Mouse (Mus musculus): Measurements from ENCODE around the gene Tas2r139. TPM values are rescaled to one million over a fixed set of nuclear protein-coding genes. Genes with fewer than 3 reads are reported as not detected.
"Not testable (repeated sequence)": the region's sequence is repeated elsewhere in the genome, so short reads cannot be mapped to it uniquely, and the experiment has no call there.

Tas2r139 gene
- polyA plus RNA-seq (2015; fragmentation: Nextera tagmentation; extraction: Ambion mirVana), result not detected in 2 replicates

DNA sequence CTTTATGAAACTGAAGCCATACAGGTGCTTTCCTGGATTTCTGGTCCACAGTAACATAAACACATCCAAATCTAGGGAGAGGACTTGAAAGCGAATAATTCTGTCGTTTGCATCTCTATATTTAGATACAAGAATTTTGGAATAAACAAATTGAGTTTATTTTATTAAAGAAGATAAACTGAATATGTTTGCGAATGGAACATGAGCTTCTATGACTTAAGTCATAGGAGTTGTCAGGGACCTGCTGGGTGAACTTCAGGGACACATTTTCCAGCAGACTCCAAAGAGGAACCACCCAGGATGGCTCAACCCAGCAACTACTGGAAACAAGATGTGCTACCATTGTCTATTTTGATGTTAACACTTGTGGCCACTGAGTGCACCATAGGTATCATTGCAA, at the start of gene Tas2r139:
Tas2r139 (plus strand) TSS at position 301 of the 400 bp plus-strand sequence.
- WGBS, result 77% methylated on average over 3 of the region's 3 CpGs
- Histone ChIP-seq H3K9ac (no peak within 1 kb of the TSS), H3K9me3 (replicated peaks) (no peaks in the 10 kb centered on the region), H3K27ac (no peak within 1 kb of the TSS), H3K27me3 (no peaks in the 10 kb centered on the region), H3K4me3 (no peak within 1 kb of the TSS), H3K36me3 (ENCODE audit: poor library complexity, severe bottlenecking) (no peaks in the 10 kb centered on the region), H3K4me2 (no peak within 1 kb of the TSS), H3K4me1 (no peaks in the 10 kb centered on the region)
- no peak for ATAC-seq

DNA sequence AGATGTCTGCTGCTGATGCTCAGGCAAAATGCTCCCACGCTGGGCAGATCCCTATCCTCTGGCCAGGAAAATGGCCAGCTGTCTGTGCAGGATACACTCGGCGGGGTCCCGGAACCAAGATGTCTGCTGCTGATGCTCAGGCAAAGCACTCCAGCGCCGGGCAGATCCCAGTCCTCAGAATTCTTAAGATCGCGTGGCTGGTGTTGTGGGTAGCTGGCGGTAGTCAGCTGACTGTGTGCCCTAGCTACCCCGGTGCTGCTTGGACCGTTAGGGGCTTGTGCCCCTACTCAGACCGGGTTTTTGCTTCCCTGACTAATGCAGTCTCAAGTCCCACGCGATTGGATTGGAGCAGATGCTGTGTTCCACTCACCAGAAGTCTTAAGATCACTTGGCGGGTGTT, 10.4 kb downstream of the Tas2r139 start:
- WGBS, result 83% methylated on average over 15 of the region's 15 CpGs

DNA sequence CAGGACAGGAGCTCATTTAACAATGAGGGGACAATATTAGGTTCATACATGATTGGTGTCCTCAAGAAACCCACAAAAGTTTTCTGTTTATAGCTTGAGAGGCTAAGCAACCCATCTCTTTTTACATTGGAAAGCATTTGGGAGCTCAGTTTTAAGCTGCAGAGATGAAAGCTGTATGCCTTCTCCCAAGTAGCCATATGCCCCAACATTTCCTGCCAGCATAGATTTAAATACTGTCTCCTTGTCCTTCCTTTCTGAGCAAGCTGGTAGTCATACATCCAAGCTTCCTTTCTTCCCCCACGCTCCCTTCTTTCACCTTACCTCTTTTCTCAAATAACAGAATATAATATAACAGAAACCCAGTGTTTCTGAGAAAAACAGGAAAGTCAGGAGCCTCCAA, 41.7 kb downstream of the Tas2r139 start:
- Histone ChIP-seq H3K4me2 (no peak overlapping the region), H3K36me3 (ENCODE audit: poor library complexity, severe bottlenecking) (no peaks in the 10 kb centered on the region), H3K27me3 (no peaks in the 10 kb centered on the region), H3K27ac (no peak overlapping the region), H3K9ac (no peak overlapping the region), H3K4me1 (no peaks in the 10 kb centered on the region), H3K4me3 (no peak overlapping the region), H3K9me3 (replicated peaks) (no peaks in the 10 kb centered on the region)
- WGBS, result 70% methylated on average over 1 of the region's 1 CpGs
- ATAC-seq, result no peak

More for the DNA sequence above, 10.4 kb downstream of the Tas2r139 start:
- not testable (repeated sequence) for H3K4me2 ChIP-seq; H3K27me3 ChIP-seq; H3K36me3 ChIP-seq (ENCODE audit: poor library complexity, severe bottlenecking); H3K27ac ChIP-seq; H3K9ac ChIP-seq; H3K4me1 ChIP-seq; H3K9me3 ChIP-seq (replicated peaks); ATAC-seq; H3K4me3 ChIP-seq

DNA sequence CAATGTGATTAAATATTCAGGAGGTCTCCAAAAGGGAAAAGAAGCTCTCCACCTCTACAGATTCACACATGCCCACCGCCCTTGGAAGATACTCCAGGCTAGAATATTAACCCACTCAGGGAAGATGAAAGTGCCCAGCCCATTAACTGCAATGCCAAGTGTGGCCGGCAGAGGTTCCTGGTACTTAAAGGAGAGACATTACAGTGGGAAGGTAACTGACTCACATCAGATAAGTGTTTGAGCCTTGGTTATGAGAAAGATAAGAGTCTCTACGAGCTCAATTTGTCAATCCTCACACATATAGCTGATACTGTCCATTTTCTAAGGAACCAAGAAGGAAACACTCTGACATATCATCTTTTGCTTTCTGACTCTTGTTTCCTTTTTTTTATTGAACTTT, 45.5 kb downstream of the Tas2r139 start:
- Histone ChIP-seq H3K9me3 (replicated peaks) (no peaks in the 10 kb centered on the region), H3K27ac (no peak overlapping the region), H3K9ac (no peak overlapping the region), H3K36me3 (ENCODE audit: poor library complexity, severe bottlenecking) (no peaks in the 10 kb centered on the region), H3K27me3 (no peaks in the 10 kb centered on the region), H3K4me3 (no peak overlapping the region), H3K4me1 (no peaks in the 10 kb centered on the region), H3K4me2 (no peak overlapping the region)
- ATAC-seq, result no peak
- 51% methylated on average over 3 of the region's 3 CpGs for WGBS

Other genes with a start within 250 kb of the Tas2r139 start
- not detected in 2 replicates for gene Sval1, start 189.3 kb upstream of the Tas2r139 start, polyA plus RNA-seq (2015; fragmentation: Nextera tagmentation; extraction: Ambion mirVana)
- not detected in 2 replicates for gene Sval3, start 172.8 kb upstream of the Tas2r139 start, polyA plus RNA-seq (2015; fragmentation: Nextera tagmentation; extraction: Ambion mirVana)
- not detected in 2 replicates for gene Sva, start 102.5 kb upstream of the Tas2r139 start, polyA plus RNA-seq (2015; fragmentation: Nextera tagmentation; extraction: Ambion mirVana)
- gene Tas2r144, start 74.4 kb downstream of the Tas2r139 start, polyA plus RNA-seq (2015; fragmentation: Nextera tagmentation; extraction: Ambion mirVana), result not detected in 2 replicates
- gene Gstk1, start 105.0 kb downstream of the Tas2r139 start, polyA plus RNA-seq (2015; fragmentation: Nextera tagmentation; extraction: Ambion mirVana), result 13.2 and 14.8 TPM in 2 replicates
- gene Tmem139, start 121.0 kb downstream of the Tas2r139 start, polyA plus RNA-seq (2015; fragmentation: Nextera tagmentation; extraction: Ambion mirVana), result 0.19 TPM in 1 of 2 replicates, not detected in the other
- 62.7 and 73.9 TPM in 2 replicates for gene Casp2, start 124.0 kb downstream of the Tas2r139 start, polyA plus RNA-seq (2015; fragmentation: Nextera tagmentation; extraction: Ambion mirVana)
- 1.3 and 2.0 TPM in 2 replicates for gene Clcn1, start 145.7 kb downstream of the Tas2r139 start, polyA plus RNA-seq (2015; fragmentation: Nextera tagmentation; extraction: Ambion mirVana)
- gene Fam131b, start 183.7 kb downstream of the Tas2r139 start, polyA plus RNA-seq (2015; fragmentation: Nextera tagmentation; extraction: Ambion mirVana), result 4.0 and 4.4 TPM in 2 replicates
- 39.8 and 41.1 TPM in 2 replicates for gene Zyx, start 208.7 kb downstream of the Tas2r139 start, polyA plus RNA-seq (2015; fragmentation: Nextera tagmentation; extraction: Ambion mirVana)
- gene Epha1, start 232.3 kb downstream of the Tas2r139 start, polyA plus RNA-seq (2015; fragmentation: Nextera tagmentation; extraction: Ambion mirVana), result 0.23 and 0.28 TPM in 2 replicates

All from forebrain, embryonic 13.5 days (tissue).